Mouse (Mus musculus): Measurements from ENCODE around the gene Opa1.

GRCm38 (mm10) chr16:29664392-29664791 is 85.3 kb downstream of the Opa1 start:
- no peak for TF ChIP-seq CTCF (IDR thresholded peaks at IDR 0.05; ENCODE audit: insufficient read depth, low read length)
- no peak for TF ChIP-seq POLR2A (IDR thresholded peaks at IDR 0.05; ENCODE audit: borderline replicate concordance, extremely low read depth, low read depth, low read length)
